Mouse (Mus musculus): Measurements from ENCODE around the gene Pex5l. TPM values are rescaled to one million over a fixed set of nuclear protein-coding genes. Genes with fewer than 3 reads are reported as not detected.

Pex5l gene
- polyA plus RNA-seq, 1 experiment = not detected

GRCm38 (mm10) chr3:33089470-33089869, 53.6 kb downstream of the Pex5l start:
- Histone ChIP-seq H3K9me3 (replicated peaks; ENCODE audit: control insufficient read depth, insufficient read depth, low read length, poor library complexity, severe bottlenecking) (no peaks in the 10 kb centered on the region; the same call in 1 of the 2 replicates), H3K27me3 (ENCODE audit: control insufficient read depth, insufficient read depth, low read length, poor library complexity, severe bottlenecking) (no peaks in the 10 kb centered on the region), H3K36me3 (ENCODE audit: control insufficient read depth, insufficient read depth, low read length, poor library complexity, severe bottlenecking) (no peaks in the 10 kb centered on the region), H3K27ac (ENCODE audit: insufficient read depth, low read length) (no peak overlapping the region), H3K4me1 (ENCODE audit: control insufficient read depth, insufficient read depth, low read length) (no peaks in the 10 kb centered on the region), H3K4me3 (ENCODE audit: low read depth, low read length) (no peak overlapping the region), H3K9ac (ENCODE audit: low read depth, poor library complexity, severe bottlenecking) (no peak overlapping the region)
- TF ChIP-seq EP300 (IDR thresholded peaks at IDR 0.05; ENCODE audit: insufficient read depth, low read depth, low read length) (no peak), POLR2A (IDR thresholded peaks at IDR 0.05; ENCODE audit: insufficient read depth, low read length) (no peak), CTCF (IDR thresholded peaks at IDR 0.05; ENCODE audit: low read depth, low read length) (no peak)

- Histone ChIP-seq H3K9me3 (replicated peaks; ENCODE audit: control insufficient read depth, insufficient read depth, low read length, poor library complexity, severe bottlenecking) (no peaks in the 10 kb centered on the region; the same call in 1 of the 2 replicates), H3K36me3 (ENCODE audit: control insufficient read depth, insufficient read depth, low read length, poor library complexity, severe bottlenecking) (no peaks in the 10 kb centered on the region), H3K27ac (ENCODE audit: insufficient read depth, low read length) (no peak overlapping the region), H3K27me3 (ENCODE audit: control insufficient read depth, insufficient read depth, low read length, poor library complexity, severe bottlenecking) (no peaks in the 10 kb centered on the region), H3K9ac (ENCODE audit: low read depth, poor library complexity, severe bottlenecking) (no peak overlapping the region), H3K4me3 (ENCODE audit: low read depth, low read length) (no peak overlapping the region), H3K4me1 (ENCODE audit: control insufficient read depth, insufficient read depth, low read length) (no peaks in the 10 kb centered on the region)
- TF ChIP-seq POLR2A (IDR thresholded peaks at IDR 0.05; ENCODE audit: insufficient read depth, low read length) = no peak
- TF ChIP-seq CTCF (IDR thresholded peaks at IDR 0.05; ENCODE audit: low read depth, low read length) = no peak
- TF ChIP-seq EP300 (IDR thresholded peaks at IDR 0.05; ENCODE audit: insufficient read depth, low read depth, low read length) = no peak
Measured at GRCm38 (mm10) chr3:33088276-33088675, 54.8 kb downstream of the Pex5l start.

GRCm38 (mm10) chr3:33082806-33083338, 60.2 kb downstream of the Pex5l start:
- Histone ChIP-seq H3K27me3 (ENCODE audit: control insufficient read depth, insufficient read depth, low read length, poor library complexity, severe bottlenecking) (no peaks in the 10 kb centered on the region), H3K9me3 (replicated peaks; ENCODE audit: control insufficient read depth, insufficient read depth, low read length, poor library complexity, severe bottlenecking) (no peaks in the 10 kb centered on the region), H3K9ac (ENCODE audit: low read depth, poor library complexity, severe bottlenecking) (no peak overlapping the region), H3K27ac (ENCODE audit: insufficient read depth, low read length) (no peak overlapping the region), H3K36me3 (ENCODE audit: control insufficient read depth, insufficient read depth, low read length, poor library complexity, severe bottlenecking) (no peaks in the 10 kb centered on the region), H3K4me1 (ENCODE audit: control insufficient read depth, insufficient read depth, low read length) (no peaks in the 10 kb centered on the region), H3K4me3 (ENCODE audit: low read depth, low read length) (no peak overlapping the region)
- TF ChIP-seq EP300 (IDR thresholded peaks at IDR 0.05; ENCODE audit: insufficient read depth, low read depth, low read length) = no peak
- TF ChIP-seq CTCF (IDR thresholded peaks at IDR 0.05; ENCODE audit: low read depth, low read length) = no peak
- TF ChIP-seq POLR2A (IDR thresholded peaks at IDR 0.05; ENCODE audit: insufficient read depth, low read length) = no peak

- no peak overlapping the region for H3K27ac ChIP-seq (ENCODE audit: insufficient read depth, low read length)
- no peaks in the 10 kb centered on the region for H3K4me1 ChIP-seq (ENCODE audit: control insufficient read depth, insufficient read depth, low read length)
- no peak overlapping the region for H3K9ac ChIP-seq (ENCODE audit: low read depth, poor library complexity, severe bottlenecking)
- H3K9me3 ChIP-seq (replicated peaks; ENCODE audit: control insufficient read depth, insufficient read depth, low read length, poor library complexity, severe bottlenecking) = no peaks in the 10 kb centered on the region
- no peaks in the 10 kb centered on the region for H3K36me3 ChIP-seq (ENCODE audit: control insufficient read depth, insufficient read depth, low read length, poor library complexity, severe bottlenecking)
- no peaks in the 10 kb centered on the region for H3K27me3 ChIP-seq (ENCODE audit: control insufficient read depth, insufficient read depth, low read length, poor library complexity, severe bottlenecking)
- no peak for TF ChIP-seq POLR2A (IDR thresholded peaks at IDR 0.05; ENCODE audit: insufficient read depth, low read length)
- no peak for TF ChIP-seq CTCF (IDR thresholded peaks at IDR 0.05; ENCODE audit: low read depth, low read length)
- TF ChIP-seq EP300 (IDR thresholded peaks at IDR 0.05; ENCODE audit: insufficient read depth, low read depth, low read length) = no peak
- H3K4me3 ChIP-seq (ENCODE audit: low read depth, low read length) = no peak overlapping the region
Measured at GRCm38 (mm10) chr3:33081793-33082192, 61.3 kb downstream of the Pex5l start.

GRCm38 (mm10) chr3:33079658-33080057, 63.4 kb downstream of the Pex5l start:
- H3K27ac ChIP-seq (ENCODE audit: insufficient read depth, low read length) = no peak overlapping the region
- no peak overlapping the region for H3K4me3 ChIP-seq (ENCODE audit: low read depth, low read length)
- no peaks in the 10 kb centered on the region for H3K9me3 ChIP-seq (replicated peaks; ENCODE audit: control insufficient read depth, insufficient read depth, low read length, poor library complexity, severe bottlenecking)

GRCm38 (mm10) chr3:33079171-33079570, 63.9 kb downstream of the Pex5l start:
- H3K9me3 ChIP-seq (replicated peaks; ENCODE audit: control insufficient read depth, insufficient read depth, low read length, poor library complexity, severe bottlenecking) = no peaks in the 10 kb centered on the region
- H3K27ac ChIP-seq (ENCODE audit: insufficient read depth, low read length) = no peak overlapping the region
- TF ChIP-seq CTCF (IDR thresholded peaks at IDR 0.05; ENCODE audit: low read depth, low read length) (no peak), POLR2A (IDR thresholded peaks at IDR 0.05; ENCODE audit: insufficient read depth, low read length) (no peak), EP300 (IDR thresholded peaks at IDR 0.05; ENCODE audit: insufficient read depth, low read depth, low read length) (no peak)
- H3K36me3 ChIP-seq (ENCODE audit: control insufficient read depth, insufficient read depth, low read length, poor library complexity, severe bottlenecking) = no peaks in the 10 kb centered on the region
- H3K9ac ChIP-seq (ENCODE audit: low read depth, poor library complexity, severe bottlenecking) = no peak overlapping the region
- H3K4me3 ChIP-seq (ENCODE audit: low read depth, low read length) = no peak overlapping the region
- no peaks in the 10 kb centered on the region for H3K27me3 ChIP-seq (ENCODE audit: control insufficient read depth, insufficient read depth, low read length, poor library complexity, severe bottlenecking)
- H3K4me1 ChIP-seq (ENCODE audit: control insufficient read depth, insufficient read depth, low read length) = no peaks in the 10 kb centered on the region

More at GRCm38 (mm10) chr3:33079658-33080057, 63.4 kb downstream of the Pex5l start:
- Histone ChIP-seq H3K27me3 (ENCODE audit: control insufficient read depth, insufficient read depth, low read length, poor library complexity, severe bottlenecking) (no peaks in the 10 kb centered on the region), H3K9ac (ENCODE audit: low read depth, poor library complexity, severe bottlenecking) (no peak overlapping the region), H3K4me1 (ENCODE audit: control insufficient read depth, insufficient read depth, low read length) (no peaks in the 10 kb centered on the region), H3K36me3 (ENCODE audit: control insufficient read depth, insufficient read depth, low read length, poor library complexity, severe bottlenecking) (no peaks in the 10 kb centered on the region)
- TF ChIP-seq EP300 (IDR thresholded peaks at IDR 0.05; ENCODE audit: insufficient read depth, low read depth, low read length) = no peak
- TF ChIP-seq CTCF (IDR thresholded peaks at IDR 0.05; ENCODE audit: low read depth, low read length) = no peak
- TF ChIP-seq POLR2A (IDR thresholded peaks at IDR 0.05; ENCODE audit: insufficient read depth, low read length) = no peak
